Mouse (Mus musculus): ENCODE results near the gene Lmbr1. TPM values are rescaled to one million over a fixed set of nuclear protein-coding genes. Genes with fewer than 3 reads are reported as not detected.

The Lmbr1 gene
- total RNA-seq, 2 experiments from 2014 or later = 25.8 to 29.2 TPM

- DNase-seq (ENCODE audit: extremely low spot score in 1 of 2, low spot score in 1 of 2) = no peak
Observed at GRCm38 (mm10) chr5:29273426-29273825, 104.8 kb downstream of the Lmbr1 start.

GRCm38 (mm10) chr5:29270879-29271278, 107.3 kb downstream of the Lmbr1 start:
- DNase-seq (ENCODE audit: extremely low spot score in 1 of 2, low spot score in 1 of 2) = peak in 1 of 2 experiments; percentile 5

- DNase-seq (ENCODE audit: extremely low spot score in 1 of 2, low spot score in 1 of 2) = no peak
Observed at GRCm38 (mm10) chr5:29253876-29254275, 124.3 kb downstream of the Lmbr1 start.

GRCm38 (mm10) chr5:29251496-29251873, 126.7 kb downstream of the Lmbr1 start:
- DNase-seq (ENCODE audit: extremely low spot score in 1 of 2, low spot score in 1 of 2) = no peak

- no peak for DNase-seq (ENCODE audit: extremely low spot score in 1 of 2, low spot score in 1 of 2)
Observed at GRCm38 (mm10) chr5:29250795-29251495, 127.2 kb downstream of the Lmbr1 start.

- DNase-seq (ENCODE audit: extremely low spot score in 1 of 2, low spot score in 1 of 2) = no peak
Observed at GRCm38 (mm10) chr5:29244769-29245168, 133.4 kb downstream of the Lmbr1 start.

GRCm38 (mm10) chr5:29238379-29238778, 139.8 kb downstream of the Lmbr1 start:
- no peak for DNase-seq (ENCODE audit: extremely low spot score in 1 of 2, low spot score in 1 of 2)

DNA sequence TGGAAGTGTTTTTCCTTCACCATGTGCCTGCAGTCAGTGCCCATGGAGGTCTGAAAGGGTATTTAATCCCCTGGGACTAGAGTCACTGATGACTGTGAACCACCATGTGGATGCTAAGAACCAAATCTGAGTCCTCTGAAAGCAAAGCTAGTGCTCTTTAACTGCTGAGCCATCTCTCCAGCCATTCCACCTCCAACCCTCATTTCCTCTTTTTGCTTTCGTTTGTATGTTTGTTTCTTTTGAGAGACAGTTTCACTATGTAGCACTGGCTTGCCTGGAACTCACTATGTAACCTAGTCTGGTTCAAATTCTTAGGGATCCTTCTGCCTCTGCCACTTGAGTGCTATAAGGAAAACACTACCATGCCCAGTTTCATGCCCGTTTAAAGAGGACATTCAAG, 147.7 kb downstream of the Lmbr1 start:
- DNase-seq (ENCODE audit: extremely low spot score in 1 of 2, low spot score in 1 of 2) = no peak

DNA sequence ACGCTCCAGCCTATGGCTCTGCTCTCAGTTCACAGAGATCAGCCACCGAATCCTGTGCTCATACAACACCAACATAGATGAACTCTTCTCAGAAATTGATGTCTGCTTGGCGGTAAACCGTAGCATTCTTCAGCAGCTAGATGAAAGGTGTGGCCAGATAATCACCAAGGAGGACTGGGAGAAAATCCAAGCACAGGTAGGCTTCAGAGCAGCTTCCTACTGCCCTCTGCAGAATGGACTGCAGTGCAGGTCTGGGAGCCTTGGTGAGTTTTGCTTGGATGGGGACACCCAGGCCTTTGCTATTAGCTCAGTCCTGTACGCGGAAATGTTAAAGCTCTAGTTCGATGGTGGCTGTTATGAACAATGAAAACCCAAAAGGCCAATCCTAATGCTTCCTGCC, 154.1 kb downstream of the Lmbr1 start:
- no peak for DNase-seq (ENCODE audit: extremely low spot score in 1 of 2, low spot score in 1 of 2)

GRCm38 (mm10) chr5:29217997-29218396, 160.2 kb downstream of the Lmbr1 start:
- DNase-seq (ENCODE audit: extremely low spot score in 1 of 2, low spot score in 1 of 2) = no peak

DNA sequence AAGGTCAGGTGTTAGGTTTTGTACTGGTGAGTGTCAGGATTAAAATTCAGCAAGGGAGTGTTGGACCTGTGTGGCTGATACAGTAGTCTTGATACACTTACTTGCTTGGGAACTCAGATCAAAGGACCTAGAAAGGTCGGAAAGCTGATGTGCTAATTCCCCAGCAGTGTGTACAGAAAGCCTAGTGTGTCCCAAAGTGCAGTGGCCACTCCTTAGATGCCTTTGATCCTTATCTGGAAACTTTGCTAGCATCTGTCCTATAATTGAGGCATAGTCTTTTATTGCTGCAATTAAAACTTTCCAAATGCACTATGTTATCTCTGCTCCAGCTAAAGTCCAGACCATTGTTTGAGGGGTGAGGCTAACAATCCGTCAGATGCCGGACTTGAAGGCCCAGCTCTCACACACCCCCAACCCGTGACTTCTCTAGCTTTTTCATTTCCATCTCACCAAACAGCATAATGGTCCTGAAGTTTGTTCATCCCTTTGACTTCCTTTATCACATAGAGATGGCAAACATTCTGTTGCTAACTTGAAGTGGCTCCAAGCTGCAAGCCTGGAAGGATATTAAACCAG, 166.1 kb downstream of the Lmbr1 start:
- no peak for DNase-seq (ENCODE audit: extremely low spot score in 1 of 2, low spot score in 1 of 2)

DNA sequence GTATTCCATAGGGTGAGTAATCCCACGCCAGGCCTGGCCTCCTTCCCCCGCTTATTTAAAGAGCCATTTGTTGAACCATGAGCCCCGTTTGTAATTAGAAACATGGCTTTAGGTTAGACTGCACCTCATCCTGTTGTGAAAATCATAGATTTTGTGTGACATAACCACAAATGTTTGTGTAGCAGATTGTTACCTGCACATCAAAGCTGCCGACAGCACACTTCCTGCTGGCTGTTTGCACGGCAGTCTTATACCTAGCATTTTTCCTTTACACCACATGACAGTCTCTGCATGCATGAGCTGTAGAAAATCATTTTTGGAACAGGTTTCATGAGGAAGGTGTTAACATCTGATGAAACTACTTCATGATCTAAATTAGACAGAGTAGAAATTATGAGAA, 172.5 kb downstream of the Lmbr1 start:
- DNase-seq (ENCODE audit: extremely low spot score in 1 of 2, low spot score in 1 of 2) = no peak

- DNase-seq (ENCODE audit: extremely low spot score in 1 of 2, low spot score in 1 of 2) = no peak
Observed at GRCm38 (mm10) chr5:29199868-29200267, 178.3 kb downstream of the Lmbr1 start.

DNA sequence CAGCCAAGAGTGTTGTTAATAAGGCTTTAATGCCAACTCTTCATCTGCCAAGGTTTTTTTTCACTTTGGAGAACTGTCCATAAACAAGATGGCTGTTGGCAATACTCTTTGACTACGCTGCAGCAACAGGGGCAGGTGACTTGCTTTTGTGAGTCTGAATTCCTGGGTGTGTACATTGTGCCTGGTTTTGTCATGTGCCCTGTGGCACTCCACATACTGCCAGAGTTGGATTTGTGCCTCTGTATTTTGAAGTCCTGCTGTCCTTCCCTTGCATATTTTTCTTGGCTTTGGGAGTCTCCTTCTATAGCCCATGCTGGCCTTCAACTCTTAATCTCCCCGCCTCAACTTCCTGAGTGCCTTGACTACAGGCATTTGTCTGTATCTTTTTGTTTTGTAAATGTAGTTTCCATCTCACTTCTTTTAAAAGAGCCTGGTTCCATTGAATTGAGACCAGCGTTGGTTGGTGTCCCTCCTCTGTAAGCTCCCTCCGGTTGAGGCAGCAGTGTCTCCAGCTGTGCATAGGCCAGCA, 179.2 kb downstream of the Lmbr1 start:
- no peak for DNase-seq (ENCODE audit: extremely low spot score in 1 of 2, low spot score in 1 of 2)

DNA sequence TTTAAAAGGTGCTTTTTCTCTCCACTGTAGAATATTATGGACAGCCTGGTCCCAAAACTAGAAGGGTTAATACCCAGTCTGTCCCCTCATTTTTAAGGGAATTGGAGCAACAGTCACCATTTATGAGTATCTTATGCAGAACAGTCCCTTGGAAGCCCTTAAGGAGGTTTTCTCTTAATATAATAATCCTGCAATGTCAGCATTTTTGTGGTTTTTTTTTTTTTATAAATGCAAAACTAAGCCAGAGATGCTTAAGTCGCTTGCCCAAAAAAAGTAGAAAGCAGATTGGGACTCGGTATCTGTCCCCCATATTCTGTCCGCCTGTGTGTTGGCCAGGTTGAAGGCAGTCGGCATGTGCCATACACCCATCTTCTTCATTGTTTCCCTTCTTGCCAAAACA, 181.0 kb downstream of the Lmbr1 start:
- DNase-seq (ENCODE audit: extremely low spot score in 1 of 2, low spot score in 1 of 2) = no peak

- no peak for DNase-seq (ENCODE audit: extremely low spot score in 1 of 2, low spot score in 1 of 2)
Observed at GRCm38 (mm10) chr5:29196264-29196658, 181.9 kb downstream of the Lmbr1 start.

DNA sequence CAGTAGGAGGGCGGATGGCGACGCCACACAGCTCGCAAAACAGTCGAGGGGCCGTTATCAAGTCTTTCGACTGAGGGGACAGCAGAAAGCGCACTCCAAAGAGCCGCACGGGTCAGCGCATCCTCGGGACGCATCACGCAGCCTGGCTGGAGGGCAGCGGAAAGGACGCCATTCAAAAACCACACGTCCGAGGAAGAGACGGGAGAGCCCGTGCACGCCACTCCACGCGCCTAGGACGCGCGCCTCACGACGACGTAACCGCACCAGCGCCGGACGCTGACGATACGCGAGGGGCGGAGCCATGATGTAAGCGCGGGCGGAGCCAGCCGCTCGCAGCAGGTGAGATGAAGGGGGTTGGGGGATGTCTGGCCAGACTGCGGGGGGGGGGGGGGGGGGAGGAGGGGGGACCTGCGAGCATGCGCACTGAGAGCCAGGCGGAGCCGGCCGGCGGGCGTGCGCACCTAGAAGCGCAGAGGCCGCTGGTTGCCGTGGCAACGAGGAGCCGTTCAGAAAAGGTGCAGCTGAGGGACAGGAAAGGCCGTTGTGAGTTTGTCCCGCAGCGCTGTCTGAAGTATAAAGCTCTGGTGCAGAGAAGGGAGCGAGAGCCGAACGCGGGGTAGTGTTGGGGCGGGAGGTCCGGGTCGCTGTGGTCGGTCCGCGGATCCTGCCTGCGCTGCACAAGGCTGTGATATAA, 182.5 kb downstream of the Lmbr1 start, which contains the start of gene Rnf32:
Gene Rnf32, plus strand, starts transcription at position 423 of the 694 bp plus-strand sequence.
- peak; percentile 79 for DNase-seq (ENCODE audit: extremely low spot score in 1 of 2, low spot score in 1 of 2)

- no peak for DNase-seq (ENCODE audit: extremely low spot score in 1 of 2, low spot score in 1 of 2)
Observed at GRCm38 (mm10) chr5:29195231-29195569, 183.0 kb downstream of the Lmbr1 start.

GRCm38 (mm10) chr5:29186798-29187197, 191.4 kb downstream of the Lmbr1 start:
- DNase-seq (ENCODE audit: extremely low spot score in 1 of 2, low spot score in 1 of 2) = no peak

Data from layer of hippocampus, postnatal 25 days (tissue).